Mouse (Mus musculus) hindbrain, embryonic 13.5 days (tissue): ENCODE measurements around the gene Parm1. TPM values are rescaled to one million over a fixed set of nuclear protein-coding genes. Genes with fewer than 3 reads are reported as not detected.

Experiments used
- ATAC-seq: fragments of 200-750 bp; cut with Nextera tagmentation; 2 replicates; pipeline ENCODE4 v1.8.0; 2017; ENCODE audit warnings: moderate TSS enrichment; ENCODE audit not compliant: low FRiP score
- H3K27ac ChIP-seq: fragments of 300-500 bp; sonication (generic); 2 replicates; pipeline ENCODE4 v1.5.1; 2015; ENCODE audit warnings: inconsistent platforms, mild to moderate bottlenecking, moderate library complexity
- H3K27me3 ChIP-seq: fragments of 300-500 bp; sonication (generic); 2 replicates; pipeline ENCODE4 v1.6.1; 2015; ENCODE audit warnings: mild to moderate bottlenecking, inconsistent platforms
- H3K36me3 ChIP-seq: fragments of 300-500 bp; sonication (generic); 2 replicates; pipeline ENCODE4 v1.6.1; 2015; ENCODE audit warnings: mild to moderate bottlenecking, inconsistent platforms
- H3K4me1 ChIP-seq: fragments of 300-500 bp; sonication (generic); replicated peaks from 2 replicates; pipeline ENCODE4 v1.6.1; 2015; ENCODE audit warnings: inconsistent platforms
- H3K4me2 ChIP-seq: fragments of 300-500 bp; sonication (generic); 2 replicates; pipeline ENCODE4 v1.6.1; 2015; ENCODE audit warnings: inconsistent platforms, mild to moderate bottlenecking, moderate library complexity
- H3K4me3 ChIP-seq: fragments of 300-500 bp; sonication (generic); 2 replicates; pipeline ENCODE4 v1.5.1; 2015; ENCODE audit warnings: mild to moderate bottlenecking, inconsistent platforms
- H3K9ac ChIP-seq: fragments of 300-500 bp; sonication (generic); 2 replicates; pipeline ENCODE4 v1.6.1; 2015; ENCODE audit warnings: mild to moderate bottlenecking, inconsistent platforms
- H3K9me3 ChIP-seq: fragments of 300-500 bp; sonication (generic); 2 replicates; pipeline ENCODE4 v1.6.1; 2016; ENCODE audit warnings: inconsistent platforms
- WGBS: fragments of 180-500 bp; shearing (Covaris S2); methylation state at CpG from one replicate; pipeline ENCODE4 v1.1.7; 2015; 5-methylcytosine and 5-hydroxymethylcytosine counted together
- polyA plus RNA-seq: library from polyadenylated mRNA; unstranded; fragments of >200 nt; fragmentation: Nextera tagmentation; extraction: Ambion mirVana; gene quantifications from 2 replicates; pipeline ENCODE4 v1.2.1, GENCODE M21; 2015

Gene Parm1
- polyA plus RNA-seq, result 5.1 and 5.6 TPM in 2 replicates

- Histone ChIP-seq H3K9me3 (no peaks in the 10 kb centered on the region), H3K36me3 (no peaks in the 10 kb centered on the region), H3K4me2 (peak within 1 kb of the TSS; percentile 96), H3K27me3 (peaks cover 14% of the 10 kb centered on the region), H3K4me3 (peak within 1 kb of the TSS; percentile 55), H3K27ac (no peak within 1 kb of the TSS), H3K9ac (peak within 1 kb of the TSS; percentile 71), H3K4me1 (peaks cover 23% of the 10 kb centered on the region)
- ATAC-seq, result peak; percentile 98
- under 1% methylated on average over 43 of the region's 48 CpGs for WGBS
Observed at GRCm38 (mm10) chr5:91517480-91518301, at the start of gene Parm1. Gene Parm1, plus strand, starts transcription at chr5:91517615.

- 94% methylated on average over 7 of the region's 7 CpGs for WGBS
- H3K4me1 ChIP-seq, result no peaks in the 10 kb centered on the region
- H3K9me3 ChIP-seq, result no peaks in the 10 kb centered on the region
- no peak overlapping the region for H3K27ac ChIP-seq
- no peak overlapping the region for H3K4me2 ChIP-seq
- H3K9ac ChIP-seq, result no peak overlapping the region
- no peaks in the 10 kb centered on the region for H3K36me3 ChIP-seq
- no peak overlapping the region for H3K4me3 ChIP-seq
- H3K27me3 ChIP-seq, result no peaks in the 10 kb centered on the region
- ATAC-seq, result no peak
Observed at GRCm38 (mm10) chr5:91475241-91475640, 42.2 kb upstream of the Parm1 start.

- H3K27ac ChIP-seq, result no peak overlapping the region
- H3K36me3 ChIP-seq, result no peaks in the 10 kb centered on the region
- no peaks in the 10 kb centered on the region for H3K9me3 ChIP-seq
- WGBS, result 92% methylated on average over 7 of the region's 7 CpGs
- H3K4me1 ChIP-seq, result no peaks in the 10 kb centered on the region
- no peak overlapping the region for H3K9ac ChIP-seq
- no peaks in the 10 kb centered on the region for H3K27me3 ChIP-seq
- no peak for ATAC-seq
- no peak overlapping the region for H3K4me3 ChIP-seq
- H3K4me2 ChIP-seq, result no peak overlapping the region
Observed at GRCm38 (mm10) chr5:91476863-91477262, 40.6 kb upstream of the Parm1 start.

- Histone ChIP-seq H3K36me3 (no peaks in the 10 kb centered on the region), H3K9ac (no peak overlapping the region), H3K9me3 (no peaks in the 10 kb centered on the region), H3K27me3 (no peaks in the 10 kb centered on the region), H3K27ac (no peak overlapping the region), H3K4me1 (no peaks in the 10 kb centered on the region), H3K4me2 (no peak overlapping the region), H3K4me3 (no peak overlapping the region)
- no peak for ATAC-seq
- WGBS, result 91% methylated on average over 4 of the region's 4 CpGs
Observed at GRCm38 (mm10) chr5:91478673-91479072, 38.7 kb upstream of the Parm1 start.

GRCm38 (mm10) chr5:91480129-91480528 is 37.3 kb upstream of the Parm1 start:
- Histone ChIP-seq H3K9me3 (no peaks in the 10 kb centered on the region), H3K4me2 (no peak overlapping the region), H3K27me3 (no peaks in the 10 kb centered on the region), H3K9ac (no peak overlapping the region), H3K4me1 (no peaks in the 10 kb centered on the region), H3K36me3 (no peaks in the 10 kb centered on the region), H3K27ac (no peak overlapping the region), H3K4me3 (no peak overlapping the region)
- no peak for ATAC-seq
- 84% methylated on average over 1 of the region's 1 CpGs for WGBS

GRCm38 (mm10) chr5:91484324-91484723 is 33.1 kb upstream of the Parm1 start:
- 94% methylated on average over 1 of the region's 1 CpGs for WGBS
- H3K27me3 ChIP-seq, result no peaks in the 10 kb centered on the region
- H3K4me2 ChIP-seq, result no peak overlapping the region
- H3K27ac ChIP-seq, result no peak overlapping the region
- no peaks in the 10 kb centered on the region for H3K9me3 ChIP-seq
- no peak overlapping the region for H3K4me3 ChIP-seq
- no peaks in the 10 kb centered on the region for H3K36me3 ChIP-seq
- ATAC-seq, result no peak
- H3K9ac ChIP-seq, result no peak overlapping the region
- no peaks in the 10 kb centered on the region for H3K4me1 ChIP-seq

- Histone ChIP-seq H3K4me1 (no peaks in the 10 kb centered on the region), H3K9ac (no peak overlapping the region), H3K27ac (no peak overlapping the region), H3K27me3 (no peaks in the 10 kb centered on the region), H3K4me2 (no peak overlapping the region), H3K4me3 (no peak overlapping the region), H3K9me3 (no peaks in the 10 kb centered on the region), H3K36me3 (no peaks in the 10 kb centered on the region)
- WGBS, result 76% methylated on average over 5 of the region's 5 CpGs
- no peak for ATAC-seq
Observed at GRCm38 (mm10) chr5:91494456-91494855, 23.0 kb upstream of the Parm1 start.

- no peak for ATAC-seq
Observed at GRCm38 (mm10) chr5:91501361-91501760, 16.1 kb upstream of the Parm1 start.

GRCm38 (mm10) chr5:91502366-91502765 is 15.0 kb upstream of the Parm1 start:
- Histone ChIP-seq H3K9ac (no peak overlapping the region), H3K9me3 (0 out of 2 replicates have a peak, but pooled peaks cover 3% of the 10 kb centered on the region), H3K4me1 (no peaks in the 10 kb centered on the region), H3K36me3 (no peaks in the 10 kb centered on the region), H3K4me2 (no peak overlapping the region), H3K27ac (no peak overlapping the region), H3K4me3 (no peak overlapping the region), H3K27me3 (no peaks in the 10 kb centered on the region)
- ATAC-seq, result no peak
- 89% methylated on average over 2 of the region's 2 CpGs for WGBS

More at GRCm38 (mm10) chr5:91501361-91501760, 16.1 kb upstream of the Parm1 start:
- H3K9ac ChIP-seq, result no peak overlapping the region
- H3K36me3 ChIP-seq, result no peaks in the 10 kb centered on the region
- H3K4me3 ChIP-seq, result no peak overlapping the region
- 0 out of 2 replicates have a peak, but pooled peaks cover under 1% of the 10 kb centered on the region for H3K9me3 ChIP-seq
- H3K27me3 ChIP-seq, result no peaks in the 10 kb centered on the region
- H3K4me1 ChIP-seq, result no peaks in the 10 kb centered on the region
- no peak overlapping the region for H3K4me2 ChIP-seq
- 80% methylated on average over 1 of the region's 1 CpGs for WGBS
- H3K27ac ChIP-seq, result no peak overlapping the region

- WGBS, result 75% methylated on average over 5 of the region's 5 CpGs
- Histone ChIP-seq H3K4me1 (no peaks in the 10 kb centered on the region), H3K36me3 (no peaks in the 10 kb centered on the region), H3K27me3 (no peaks in the 10 kb centered on the region), H3K27ac (no peak overlapping the region), H3K4me3 (no peak overlapping the region), H3K9me3 (0 out of 2 replicates have a peak, but pooled peaks cover 3% of the 10 kb centered on the region), H3K9ac (no peak overlapping the region), H3K4me2 (no peak overlapping the region)
- ATAC-seq, result no peak
Observed at GRCm38 (mm10) chr5:91504320-91504922, 13.0 kb upstream of the Parm1 start.

GRCm38 (mm10) chr5:91517077-91517476 is 338 bp upstream of the Parm1 start:
- 19% methylated on average over 6 of the region's 6 CpGs for WGBS
- Histone ChIP-seq H3K27ac (no peak overlapping the region), H3K27me3 (peaks cover 14% of the 10 kb centered on the region), H3K4me1 (peaks cover 23% of the 10 kb centered on the region), H3K9me3 (no peaks in the 10 kb centered on the region), H3K4me2 (peak overlapping the region; percentile 96), H3K4me3 (peak overlapping the region; percentile 55), H3K36me3 (no peaks in the 10 kb centered on the region), H3K9ac (peak overlapping the region; percentile 71; the same call in 1 of the 2 replicates)
- ATAC-seq, result no peak

- peaks cover 23% of the 10 kb centered on the region for H3K4me1 ChIP-seq
- no peak overlapping the region for H3K27ac ChIP-seq
- H3K4me3 ChIP-seq, result peak overlapping the region; percentile 55
- peak overlapping the region; percentile 71 for H3K9ac ChIP-seq
- peak overlapping the region; percentile 96 for H3K4me2 ChIP-seq
- H3K9me3 ChIP-seq, result no peaks in the 10 kb centered on the region
- 5% methylated on average over 16 of the region's 16 CpGs for WGBS
- peaks cover 14% of the 10 kb centered on the region for H3K27me3 ChIP-seq
- H3K36me3 ChIP-seq, result no peaks in the 10 kb centered on the region
- ATAC-seq, result no peak
Observed at GRCm38 (mm10) chr5:91518302-91518790, 931 bp downstream of the Parm1 start.
